Mouse (Mus musculus) hindbrain, embryonic 16.5 days (tissue): ENCODE measurements around the gene Marveld1. TPM values are rescaled to one million over a fixed set of nuclear protein-coding genes. Genes with fewer than 3 reads are reported as not detected.

Source experiments
- ATAC-seq: fragments of 200-750 bp; cut with Nextera tagmentation; 2 replicates; pipeline ENCODE4 v1.8.0; 2017; ENCODE audit warnings: moderate TSS enrichment, moderate library complexity
- H3K27ac ChIP-seq: fragments of 300-500 bp; sonication (generic); 2 replicates; pipeline ENCODE4 v1.5.1; 2014; ENCODE audit warnings: low read depth, mild to moderate bottlenecking, control low read depth, low read length, moderate library complexity
- H3K27me3 ChIP-seq: fragments of 300-500 bp; sonication (generic); replicated peaks from 2 replicates; pipeline ENCODE4 v1.6.1; 2014; ENCODE audit warnings: low read length; ENCODE audit not compliant: control insufficient read depth, insufficient read depth
- H3K36me3 ChIP-seq: fragments of 300-500 bp; sonication (generic); 2 replicates; pipeline ENCODE4 v1.6.1; 2014; ENCODE audit warnings: mild to moderate bottlenecking, low read length, moderate library complexity, mixed read lengths; ENCODE audit not compliant: control insufficient read depth, insufficient read depth
- H3K4me1 ChIP-seq: fragments of 300-500 bp; sonication (generic); 2 replicates; pipeline ENCODE4 v1.6.1; 2014; ENCODE audit warnings: low read depth, low read length; ENCODE audit not compliant: control insufficient read depth, insufficient read depth
- H3K4me2 ChIP-seq: fragments of 300-500 bp; sonication (generic); 2 replicates; pipeline ENCODE4 v1.6.1; 2014; ENCODE audit warnings: mild to moderate bottlenecking, low read length, control low read depth, moderate library complexity
- H3K4me3 ChIP-seq: fragments of 300-500 bp; sonication (generic); 2 replicates; pipeline ENCODE4 v1.5.1; 2014; ENCODE audit warnings: mild to moderate bottlenecking, low read length, control low read depth, moderate library complexity
- H3K9ac ChIP-seq: fragments of 300-500 bp; sonication (generic); 2 replicates; pipeline ENCODE4 v1.6.1; 2014; ENCODE audit warnings: low read depth, mild to moderate bottlenecking, control low read depth, low read length, moderate library complexity
- H3K9me3 ChIP-seq: fragments of 300-500 bp; sonication (generic); 2 replicates; pipeline ENCODE4 v1.6.1; 2014; ENCODE audit warnings: mild to moderate bottlenecking, low read length, moderate library complexity; ENCODE audit not compliant: control insufficient read depth
- WGBS: fragments of 180-500 bp; shearing (Covaris S2); extraction: QIAGEN DNeasy Blood & Tissue Kit; methylation state at CpG from one replicate; pipeline ENCODE4 v1.1.7; 2014; 5-methylcytosine and 5-hydroxymethylcytosine counted together
- polyA plus RNA-seq: library from polyadenylated mRNA; unstranded; fragments of >200 nt; fragmentation: Nextera tagmentation; extraction: Ambion mirVana; gene quantifications from 2 replicates; pipeline ENCODE4 v1.2.1, GENCODE M21; 2015

Marveld1 gene
- polyA plus RNA-seq, 1 experiment from 2014 or later = 1.5 TPM

- peaks cover 9% of the 10 kb centered on the region for H3K27me3 ChIP-seq
- no peak for ATAC-seq
- H3K36me3 ChIP-seq = no peaks in the 10 kb centered on the region
- no peak overlapping the region for H3K4me3 ChIP-seq
- 5% methylated on average over 12 of the region's 12 CpGs for WGBS
- no peaks in the 10 kb centered on the region for H3K9me3 ChIP-seq
- peak overlapping the region; percentile 0; the same call in 1 of the 2 replicates for H3K9ac ChIP-seq
- H3K4me2 ChIP-seq = peak overlapping the region; percentile 47
- H3K4me1 ChIP-seq = peaks cover 13% of the 10 kb centered on the region
- no peak overlapping the region for H3K27ac ChIP-seq
Observed at GRCm38 (mm10) chr19:42166130-42166529, 18.9 kb downstream of the Marveld1 start.

GRCm38 (mm10) chr19:42166766-42167165 is 19.6 kb downstream of the Marveld1 start:
- H3K4me2 ChIP-seq = no peak overlapping the region
- H3K4me3 ChIP-seq = no peak overlapping the region
- H3K27ac ChIP-seq = no peak overlapping the region
- no peaks in the 10 kb centered on the region for H3K9me3 ChIP-seq
- ATAC-seq = no peak
- peaks cover 19% of the 10 kb centered on the region for H3K4me1 ChIP-seq
- H3K36me3 ChIP-seq = no peaks in the 10 kb centered on the region
- H3K27me3 ChIP-seq = peaks cover 9% of the 10 kb centered on the region
- H3K9ac ChIP-seq = no peak overlapping the region
- 31% methylated on average over 3 of the region's 3 CpGs for WGBS

- H3K4me3 ChIP-seq = no peak overlapping the region
- H3K36me3 ChIP-seq = no peaks in the 10 kb centered on the region
- no peak overlapping the region for H3K27ac ChIP-seq
- no peak for ATAC-seq
- peaks cover 9% of the 10 kb centered on the region for H3K27me3 ChIP-seq
- H3K9me3 ChIP-seq = no peaks in the 10 kb centered on the region
- H3K4me1 ChIP-seq = peaks cover 22% of the 10 kb centered on the region
- 71% methylated on average over 9 of the region's 9 CpGs for WGBS
- H3K9ac ChIP-seq = no peak overlapping the region
- H3K4me2 ChIP-seq = no peak overlapping the region
Observed at GRCm38 (mm10) chr19:42167489-42167888, 20.3 kb downstream of the Marveld1 start.

- 0 out of 2 replicates have a peak, but pooled peaks have one; percentile 2 for ATAC-seq
- 55% methylated on average over 10 of the region's 10 CpGs for WGBS
- peak overlapping the region; percentile 78; the same call in 1 of the 2 replicates for H3K4me2 ChIP-seq
- peak overlapping the region; percentile 24; the same call in 1 of the 2 replicates for H3K27ac ChIP-seq
- peak overlapping the region; percentile 74 for H3K9ac ChIP-seq
- H3K4me1 ChIP-seq = peaks cover 24% of the 10 kb centered on the region
- H3K4me3 ChIP-seq = peak overlapping the region; percentile 83; the same call in 1 of the 2 replicates
- peaks cover 9% of the 10 kb centered on the region for H3K27me3 ChIP-seq
- H3K36me3 ChIP-seq = no peaks in the 10 kb centered on the region
- no peaks in the 10 kb centered on the region for H3K9me3 ChIP-seq
Observed at GRCm38 (mm10) chr19:42169322-42169975, 22.2 kb downstream of the Marveld1 start.

- H3K4me1 ChIP-seq = peaks cover 24% of the 10 kb centered on the region
- ATAC-seq = peak; percentile 94
- H3K4me2 ChIP-seq = peak overlapping the region; percentile 78
- no peaks in the 10 kb centered on the region for H3K36me3 ChIP-seq
- peak overlapping the region; percentile 74 for H3K9ac ChIP-seq
- peak overlapping the region; percentile 36; the same call in 1 of the 2 replicates for H3K27ac ChIP-seq
- H3K27me3 ChIP-seq = peaks cover 9% of the 10 kb centered on the region
- WGBS = 2% methylated on average over 48 of the region's 56 CpGs
- H3K9me3 ChIP-seq = no peaks in the 10 kb centered on the region
- H3K4me3 ChIP-seq = peak overlapping the region; percentile 83
Observed at GRCm38 (mm10) chr19:42170025-42170969, 23.1 kb downstream of the Marveld1 start.

- Histone ChIP-seq H3K4me1 (peaks cover 4% of the 10 kb centered on the region), H3K4me2 (no peak overlapping the region), H3K9me3 (no peaks in the 10 kb centered on the region), H3K9ac (no peak overlapping the region), H3K36me3 (peaks cover 17% of the 10 kb centered on the region), H3K27ac (no peak overlapping the region), H3K4me3 (no peak overlapping the region), H3K27me3 (no peaks in the 10 kb centered on the region)
- no peak for ATAC-seq
- WGBS = 86% methylated on average over 7 of the region's 7 CpGs
Observed at GRCm38 (mm10) chr19:42176841-42177240, 29.6 kb downstream of the Marveld1 start.

- Histone ChIP-seq H3K4me3 (no peak overlapping the region), H3K36me3 (peaks cover 17% of the 10 kb centered on the region), H3K9ac (no peak overlapping the region), H3K27ac (no peak overlapping the region), H3K4me2 (no peak overlapping the region), H3K4me1 (peaks cover 2% of the 10 kb centered on the region; the same call in 1 of the 2 replicates), H3K9me3 (no peaks in the 10 kb centered on the region), H3K27me3 (no peaks in the 10 kb centered on the region)
- 88% methylated on average over 2 of the region's 2 CpGs for WGBS
- ATAC-seq = no peak
Observed at GRCm38 (mm10) chr19:42177461-42177860, 30.3 kb downstream of the Marveld1 start.

GRCm38 (mm10) chr19:42179356-42179755 is 32.2 kb downstream of the Marveld1 start:
- no peaks in the 10 kb centered on the region for H3K4me1 ChIP-seq
- no peaks in the 10 kb centered on the region for H3K27me3 ChIP-seq
- H3K27ac ChIP-seq = no peak overlapping the region
- WGBS = 93% methylated on average over 14 of the region's 14 CpGs
- no peak overlapping the region for H3K4me2 ChIP-seq
- no peaks in the 10 kb centered on the region for H3K9me3 ChIP-seq
- no peak for ATAC-seq
- peaks cover 32% of the 10 kb centered on the region for H3K36me3 ChIP-seq
- no peak overlapping the region for H3K4me3 ChIP-seq
- no peak overlapping the region; the same call in 1 of the 2 replicates for H3K9ac ChIP-seq

GRCm38 (mm10) chr19:42182673-42183072 is 35.5 kb downstream of the Marveld1 start:
- ATAC-seq = no peak
- no peak overlapping the region for H3K27ac ChIP-seq
- no peaks in the 10 kb centered on the region for H3K4me1 ChIP-seq
- no peak overlapping the region for H3K9ac ChIP-seq
- H3K4me3 ChIP-seq = no peak overlapping the region
- H3K4me2 ChIP-seq = no peak overlapping the region
- WGBS = 68% methylated on average over 6 of the region's 6 CpGs
- no peaks in the 10 kb centered on the region for H3K27me3 ChIP-seq
- no peaks in the 10 kb centered on the region for H3K9me3 ChIP-seq
- peaks cover 38% of the 10 kb centered on the region for H3K36me3 ChIP-seq
